Mouse (Mus musculus): Measurements from ENCODE around the gene Pip4k2b. TPM values are rescaled to one million over a fixed set of nuclear protein-coding genes. Genes with fewer than 3 reads are reported as not detected.
"Not testable (repeated sequence)": the region's sequence is repeated elsewhere in the genome, so short reads cannot be mapped to it uniquely, and the experiment has no call there.

Gene Pip4k2b
- total RNA-seq, 2 experiments from 2014 or later, result 64.7 TPM

GRCm38 (mm10) chr11:97716021-97716420, 28.5 kb downstream of the Pip4k2b start:
- DNase-seq (ENCODE audit: low spot score), result peak; percentile 59

DNA sequence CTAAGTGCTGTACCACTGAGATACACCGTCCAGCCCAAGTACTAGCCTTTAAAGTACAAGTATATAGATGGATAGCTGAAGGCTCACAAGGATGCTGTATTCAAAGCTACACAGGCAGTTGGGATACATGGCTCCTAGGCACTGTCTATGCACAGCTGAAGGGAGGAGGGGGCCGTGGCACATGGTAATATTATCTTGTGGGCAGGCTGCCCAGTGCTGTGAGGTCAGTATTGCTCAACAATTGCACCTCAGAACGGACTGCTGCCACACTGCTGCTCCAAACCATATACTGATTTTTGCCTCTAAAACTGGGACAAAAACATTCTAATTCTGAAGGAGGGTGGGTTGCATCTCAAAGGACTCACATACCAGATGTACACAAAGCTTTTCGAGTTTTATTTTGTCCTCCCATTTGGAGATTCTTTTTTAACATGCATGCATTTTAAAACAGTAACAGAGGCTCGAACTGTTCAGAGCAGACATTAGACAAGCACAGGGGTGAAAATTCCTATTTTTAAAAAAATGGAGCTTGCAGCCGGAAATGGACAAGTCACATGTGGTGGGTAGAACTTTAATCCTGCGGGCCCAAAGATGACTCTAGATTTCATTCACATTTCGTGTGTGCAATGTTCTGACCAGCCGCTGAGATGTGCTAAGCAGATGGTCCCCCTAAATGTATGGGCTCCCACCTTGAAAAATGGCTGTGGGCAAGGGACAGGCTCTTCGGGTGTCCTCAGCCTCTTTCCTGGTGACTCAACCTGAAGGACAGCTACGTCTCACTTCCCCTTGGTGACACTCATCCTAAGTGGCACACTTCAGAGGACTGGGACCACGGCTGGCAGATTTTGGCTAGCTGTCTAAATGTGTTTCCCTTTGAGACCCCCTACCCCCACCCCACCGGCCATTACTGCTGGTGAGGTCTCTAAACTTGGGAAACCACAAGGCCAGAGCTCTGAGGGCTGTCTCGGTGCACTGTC, 29.4 kb downstream of the Pip4k2b start:
- peak; percentile 77 for DNase-seq (ENCODE audit: low spot score)

DNA sequence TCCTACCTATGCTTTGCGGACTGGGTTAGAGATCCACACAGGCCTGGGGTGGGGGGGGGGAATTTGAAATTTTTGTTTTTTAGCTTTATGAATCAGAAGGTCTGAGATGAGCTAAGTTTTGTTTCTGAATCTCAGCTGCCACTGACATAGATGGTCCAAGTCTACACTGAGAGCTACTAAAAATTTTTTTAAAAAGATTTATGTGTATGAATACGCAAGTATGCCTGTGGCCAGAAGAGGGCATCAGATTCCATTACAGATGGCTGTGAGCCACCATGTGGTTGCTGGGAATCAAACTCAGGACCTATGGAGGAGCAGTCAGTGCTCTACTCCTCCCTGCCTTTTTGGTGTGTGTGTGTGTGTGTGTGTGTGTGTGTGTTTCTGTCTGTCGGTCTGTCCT, 30.1 kb downstream of the Pip4k2b start:
- DNase-seq (ENCODE audit: low spot score), result no peak

GRCm38 (mm10) chr11:97713896-97714295, 30.6 kb downstream of the Pip4k2b start:
- DNase-seq (ENCODE audit: low spot score), result peak; percentile 86

GRCm38 (mm10) chr11:97712286-97712685, 32.2 kb downstream of the Pip4k2b start:
- peak; percentile 85 for DNase-seq (ENCODE audit: low spot score)

DNA sequence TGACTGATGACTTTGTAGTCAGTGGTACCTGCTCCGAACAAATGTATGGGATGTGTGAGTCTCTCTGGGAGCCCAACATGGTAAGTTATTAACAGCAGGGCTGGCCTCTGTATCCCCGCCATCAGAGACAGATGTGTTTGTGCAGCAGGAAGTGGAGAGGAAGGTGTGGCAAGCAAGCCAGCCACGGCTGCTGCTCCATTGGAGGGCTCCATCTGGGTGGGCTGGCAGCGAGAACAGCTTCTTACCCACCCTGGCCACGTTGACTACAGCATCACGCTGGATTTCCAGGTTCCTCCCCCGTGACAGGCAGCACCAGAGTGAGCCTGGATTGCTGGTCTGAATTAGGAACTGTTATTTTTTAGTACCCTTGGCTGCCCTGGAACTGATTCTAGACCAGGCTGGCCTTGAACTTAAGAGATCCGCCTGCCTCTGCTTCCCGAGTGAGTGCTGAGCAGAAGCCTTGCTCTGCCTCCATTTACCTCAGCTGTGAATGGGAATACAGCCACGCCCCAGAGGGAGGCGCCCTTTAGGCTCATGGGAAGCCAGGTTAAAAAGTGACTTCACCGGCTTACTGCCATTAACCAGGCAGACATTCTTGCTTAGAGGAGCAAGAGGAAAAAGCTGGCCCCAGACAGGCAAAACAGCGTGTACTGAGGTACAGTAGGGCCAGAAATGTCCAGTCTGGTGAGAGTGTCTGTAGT, 33.2 kb downstream of the Pip4k2b start:
- DNase-seq (ENCODE audit: low spot score), result no peak

DNA sequence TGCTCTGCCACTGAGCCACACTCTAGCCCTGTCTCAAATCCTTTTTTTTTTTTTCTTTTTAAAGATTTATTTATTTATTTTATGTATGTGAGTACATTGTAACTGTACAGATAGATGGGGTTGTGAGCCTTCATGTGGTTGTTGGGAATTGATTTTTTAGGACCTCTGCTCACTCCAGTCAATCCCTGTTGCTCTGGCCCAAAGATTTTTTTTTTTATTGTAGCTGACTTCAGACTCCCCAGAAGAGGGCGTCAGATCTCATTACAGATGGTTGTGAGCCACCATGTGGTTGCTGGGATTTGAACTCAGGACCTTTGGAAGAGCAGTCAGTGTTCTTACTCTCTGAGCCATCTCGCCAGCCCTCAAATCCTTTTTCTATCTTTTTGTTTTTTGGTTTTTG, 34.4 kb downstream of the Pip4k2b start:
- not testable (repeated sequence) for DNase-seq (ENCODE audit: low spot score)

DNA sequence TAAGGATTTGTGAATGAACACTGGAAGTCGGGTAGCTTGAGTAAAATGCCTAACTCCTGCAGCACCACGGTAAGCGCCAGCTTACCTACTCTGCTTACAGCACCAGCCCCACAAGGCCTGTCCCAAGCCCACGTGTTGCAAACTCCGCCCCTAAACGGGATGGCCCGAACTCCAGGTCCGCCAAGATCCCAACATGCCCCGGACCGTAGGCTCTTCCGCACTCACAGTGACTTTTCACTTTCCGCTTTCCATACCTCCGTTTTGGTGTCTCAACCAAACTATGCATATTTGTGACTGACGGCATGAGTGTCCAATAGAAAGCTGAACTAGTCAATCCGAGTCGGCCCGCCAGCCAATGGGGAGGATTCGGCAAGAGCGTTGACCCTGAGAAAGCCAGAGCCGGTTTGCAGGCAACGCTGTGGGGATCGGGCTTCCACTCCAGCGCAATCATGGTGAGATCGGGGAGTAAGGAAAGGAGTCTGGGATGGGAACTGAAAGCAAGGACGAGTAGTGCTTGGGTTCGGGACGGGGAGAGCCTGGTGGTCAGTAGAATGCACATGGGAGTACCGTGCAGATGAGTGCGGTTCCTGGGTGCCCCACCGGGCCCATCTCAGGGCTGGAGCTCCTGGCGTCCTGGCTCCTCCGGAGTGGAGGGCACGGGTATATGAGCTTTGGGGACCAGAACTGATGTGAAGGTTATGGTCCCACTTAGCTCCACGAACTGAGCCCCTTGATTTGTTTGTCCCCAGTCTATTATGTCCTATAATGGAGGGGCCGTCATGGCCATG, 41.3 kb downstream of the Pip4k2b start, which contains the start of gene Psmb3:
Psmb3 (plus strand) TSS at position 361 of the 788 bp plus-strand sequence.
- peak; percentile 100 for DNase-seq (ENCODE audit: low spot score)

GRCm38 (mm10) chr11:97702393-97702745, 42.1 kb downstream of the Pip4k2b start:
- peak; percentile 93 for DNase-seq (ENCODE audit: low spot score)

DNA sequence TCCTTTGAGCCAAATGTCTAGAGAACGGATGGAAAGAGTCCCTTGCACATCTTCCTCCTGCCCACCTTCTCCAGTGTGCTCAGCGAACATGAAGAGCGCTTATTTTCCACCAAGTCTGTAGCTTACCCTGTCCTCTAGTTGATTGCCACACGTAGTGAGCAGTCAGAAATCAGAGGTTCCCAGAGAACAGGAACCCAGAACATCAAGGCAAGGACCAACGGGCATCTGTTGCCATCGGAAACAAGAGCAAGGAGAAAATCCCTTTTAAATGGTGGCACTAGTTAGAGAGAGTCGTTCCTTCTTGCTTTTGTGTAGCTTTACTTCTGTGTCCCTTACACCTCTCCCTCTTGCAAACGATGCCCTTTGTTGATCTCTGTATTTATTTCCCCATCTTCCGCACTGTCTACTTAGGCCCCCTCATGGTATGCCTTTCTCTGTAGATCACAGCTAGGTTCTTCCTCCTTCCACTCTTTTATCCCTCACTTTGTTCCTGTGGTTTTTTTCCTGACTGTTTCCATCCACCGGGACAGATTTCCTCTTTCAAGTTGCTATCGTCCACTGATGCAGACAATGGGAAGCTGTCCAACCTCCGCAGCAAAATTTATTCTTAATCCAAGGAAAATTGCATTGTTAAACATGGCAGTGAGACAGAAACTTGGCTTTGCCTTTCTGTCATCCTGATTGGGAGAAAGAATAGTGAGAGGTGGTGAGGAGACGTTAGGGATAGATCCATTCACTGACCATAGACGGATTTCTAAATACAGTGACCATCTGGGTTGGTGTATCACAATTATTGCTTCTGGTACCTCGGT, 42.7 kb downstream of the Pip4k2b start:
- no peak for DNase-seq (ENCODE audit: low spot score)

DNA sequence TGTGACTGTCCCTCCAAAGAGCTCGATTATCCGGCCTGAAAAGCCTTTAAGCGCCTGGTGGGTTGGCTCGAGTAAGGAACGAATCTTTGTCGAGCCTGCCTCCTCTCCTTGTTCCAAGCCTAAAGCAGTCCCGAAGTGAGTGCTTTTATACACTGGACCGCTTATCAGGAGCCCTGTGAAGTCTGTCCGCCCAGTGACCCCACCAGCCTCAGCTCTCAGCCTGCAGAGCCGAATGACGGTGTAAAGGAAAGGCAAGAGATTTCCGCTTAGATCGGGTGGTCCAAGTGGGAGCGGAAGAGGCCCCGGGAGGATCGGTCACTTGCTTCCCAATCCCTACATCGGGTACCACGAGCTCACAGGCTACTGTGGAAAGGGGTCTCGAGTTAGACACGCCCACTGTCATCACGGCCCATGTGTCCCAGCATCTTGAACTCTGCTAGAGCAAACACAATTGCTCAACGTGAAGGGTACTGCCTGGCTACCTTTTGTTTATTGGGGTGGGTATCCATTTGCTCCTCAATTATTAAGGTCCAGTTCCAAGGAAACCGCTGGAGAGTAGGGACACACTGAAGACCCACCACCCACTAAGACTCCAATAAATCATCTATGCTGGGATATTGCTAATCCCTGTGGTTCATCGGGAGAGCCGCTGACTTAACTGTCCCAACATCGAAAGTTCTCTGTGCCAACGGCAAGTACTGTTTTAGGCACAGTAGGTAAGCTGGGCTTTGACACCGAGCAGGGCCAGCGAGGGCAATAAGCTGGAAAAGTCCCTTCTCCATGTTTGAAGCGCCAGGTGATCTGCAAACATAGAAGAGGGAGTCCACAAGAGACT, 43.5 kb downstream of the Pip4k2b start:
- DNase-seq (ENCODE audit: low spot score), result no peak

DNA sequence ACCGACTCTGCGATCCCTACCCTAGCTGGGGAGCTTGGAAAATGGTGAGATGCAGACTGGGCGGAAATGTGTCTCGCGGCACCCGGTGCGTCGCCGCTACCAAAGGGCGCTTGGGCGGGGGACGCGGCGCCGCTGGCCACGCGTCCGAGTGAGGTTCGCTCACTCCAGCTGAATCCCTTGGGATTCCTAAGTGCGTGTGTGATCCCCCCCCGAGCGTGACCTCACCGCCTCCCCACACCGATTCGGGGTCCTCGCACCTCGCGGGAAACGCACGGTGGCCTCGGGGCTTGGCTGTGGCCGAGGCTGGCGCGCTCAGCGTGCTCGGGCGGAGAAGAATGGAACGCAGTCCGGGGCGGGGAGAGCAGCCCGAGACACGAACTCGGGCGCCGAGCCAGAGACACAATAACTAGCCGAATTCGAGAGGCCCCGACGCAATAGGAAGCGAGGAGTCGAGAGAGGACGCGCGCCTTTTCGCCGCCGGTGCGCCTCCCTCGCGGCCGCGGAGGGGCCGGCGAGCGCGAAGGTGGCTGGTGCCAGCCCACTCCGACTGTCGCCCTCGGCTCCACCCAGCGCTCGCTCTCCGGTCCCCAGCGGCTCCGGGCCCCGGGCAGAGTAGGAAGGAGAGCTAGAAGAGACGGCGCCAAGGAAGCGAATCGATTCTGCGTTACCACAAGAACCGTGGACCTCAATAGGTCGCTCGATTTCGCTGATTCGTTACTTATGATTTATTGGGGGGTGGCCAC, 44.3 kb downstream of the Pip4k2b start, which contains the start of gene Pcgf2:
Pcgf2 (minus strand) TSS at position 495 of the 743 bp plus-strand sequence.
- peak; percentile 76 for DNase-seq (ENCODE audit: low spot score)

- peak; percentile 81 for DNase-seq (ENCODE audit: low spot score)
Measured at GRCm38 (mm10) chr11:97699626-97700002, 44.9 kb downstream of the Pip4k2b start.

DNA sequence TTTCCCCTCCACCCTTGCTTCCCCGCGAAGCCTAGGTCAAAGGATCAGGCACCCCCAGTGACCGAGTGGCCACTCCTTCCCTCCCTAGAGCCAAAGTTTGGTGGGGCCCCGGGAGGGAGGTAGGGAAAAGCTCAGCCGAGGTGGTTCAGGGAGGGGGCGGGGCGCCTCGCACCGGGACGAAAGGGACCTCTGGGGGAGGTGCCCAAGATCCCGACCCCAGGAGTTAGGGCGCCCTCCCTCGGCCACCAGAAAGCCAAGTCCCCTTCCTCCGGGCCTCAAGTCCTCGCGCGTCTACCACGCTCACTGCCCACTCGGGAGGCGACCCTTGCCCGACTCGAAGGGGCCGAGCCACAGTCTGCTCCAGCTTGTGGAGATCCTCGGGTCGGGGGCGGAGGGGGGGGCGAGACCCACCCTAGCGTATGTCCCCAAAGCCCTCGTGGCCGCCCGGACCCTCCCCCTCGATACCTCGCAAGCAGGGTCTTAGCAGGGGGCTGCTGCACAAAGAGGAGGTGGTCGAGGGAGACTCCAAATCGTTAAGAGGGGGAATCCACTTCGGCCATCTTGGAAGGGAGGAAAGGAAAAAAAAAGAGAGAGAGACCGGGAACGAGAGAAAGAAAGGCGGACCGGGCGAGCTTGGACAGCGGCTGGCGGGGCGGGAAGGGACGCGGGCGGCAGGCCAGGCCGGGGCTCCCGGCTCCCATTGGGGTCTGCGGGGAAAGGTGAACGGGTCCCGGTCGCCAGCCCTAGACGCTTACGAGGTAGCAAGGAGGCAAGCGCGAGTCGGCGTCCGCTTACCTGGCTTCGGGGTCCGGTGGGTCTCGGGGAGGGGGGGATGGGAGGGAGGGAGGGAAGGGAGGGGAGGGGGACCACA, 45.5 kb downstream of the Pip4k2b start:
- DNase-seq (ENCODE audit: low spot score), result peak; percentile 64

DNA sequence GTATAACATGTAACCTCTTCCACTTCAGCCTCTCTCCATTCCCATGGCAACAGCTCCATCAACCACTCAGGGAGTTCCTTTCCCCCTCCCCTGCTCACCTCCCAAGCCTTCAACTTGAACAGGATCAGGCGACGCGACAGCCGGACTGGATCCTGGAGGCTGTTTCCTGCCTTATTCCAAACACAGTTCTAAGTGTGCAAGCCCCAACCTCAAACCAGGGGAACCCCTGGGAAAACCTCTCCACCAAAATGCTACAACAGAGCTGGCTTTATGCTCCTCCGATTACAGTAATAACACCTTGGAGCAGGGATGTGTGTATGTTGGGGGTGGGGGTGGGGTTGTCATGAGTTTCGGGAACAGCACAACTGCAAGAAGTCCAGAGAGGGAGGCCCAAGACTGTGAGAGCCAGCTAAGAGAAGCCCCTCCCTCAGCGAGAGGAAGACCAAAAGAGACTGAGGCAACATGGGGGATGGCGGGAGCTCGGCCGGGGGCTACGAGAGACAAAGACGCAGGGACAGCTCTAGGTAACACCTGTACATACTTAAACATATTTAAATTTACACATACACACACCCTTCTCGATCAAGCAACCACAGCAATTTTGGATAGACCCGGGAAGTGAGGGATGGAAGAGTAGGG, 46.5 kb downstream of the Pip4k2b start:
- DNase-seq (ENCODE audit: low spot score), result no peak

DNA sequence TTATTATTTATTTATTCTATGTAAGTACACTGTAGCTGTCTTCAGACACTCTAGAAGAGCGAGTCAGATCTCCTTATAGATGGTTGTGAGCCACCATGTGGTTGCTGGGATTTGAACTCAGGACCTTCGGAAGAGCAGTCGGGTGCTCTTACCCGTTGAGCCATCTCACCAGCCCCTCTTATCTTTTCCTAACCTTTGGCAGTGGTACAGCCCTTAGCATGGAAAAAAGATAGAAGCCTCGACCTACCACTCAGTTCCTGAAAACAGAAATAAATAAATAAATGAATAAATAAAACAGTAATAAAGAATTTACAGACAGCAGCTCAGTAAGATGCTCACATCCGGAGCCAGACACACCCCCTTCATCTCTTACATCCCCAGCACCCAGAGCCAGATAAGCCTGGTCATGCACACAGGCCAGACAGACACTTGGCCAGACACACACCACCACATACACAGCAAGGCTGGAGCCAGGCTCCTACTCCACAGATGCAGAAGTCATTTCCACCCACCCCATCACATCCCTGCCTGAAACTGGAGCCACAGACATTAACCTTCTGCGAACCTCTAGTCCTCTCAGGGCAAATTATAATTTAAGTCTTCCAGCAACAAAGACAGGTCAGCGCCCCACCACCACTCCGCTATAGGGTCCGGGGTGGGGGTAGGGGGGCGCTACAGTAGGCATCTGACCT, 47.2 kb downstream of the Pip4k2b start:
- DNase-seq (ENCODE audit: low spot score), result no peak

GRCm38 (mm10) chr11:97696669-97697068, 47.8 kb downstream of the Pip4k2b start:
- DNase-seq (ENCODE audit: low spot score), result no peak

Data from gastrocnemius, adult 18-20 months (tissue).